Comparison of ENCODE assay signal across 19 mouse cellular contexts in genomic region chr3:147089716-147090115, GRCm38 (mm10).
A peak's percentile ranks its signal among the peaks of the same experiment; 100 is the strongest.
DNase-seq lines count a peak whose midpoint lies in the region; ATAC-seq and TF ChIP-seq lines count a peak whose summit lies in the region.
"Had no signal": no experiment of that assay in that cellular context is flagged by ENCODE, and none has a peak within 500 bp of the region (broad histone marks: within the 10 kb centered on the region; RNA-seq: fewer than 3 reads in every experiment).

No protein-coding gene starts in this region.

- H3K36me3 ChIP-seq in heart, adult 2 months (ENCODE audit: control insufficient read depth, insufficient read depth, low read length), result no peaks in the 10 kb centered on the region
- no peaks in the 10 kb centered on the region for H3K36me3 ChIP-seq in midbrain, embryonic 11.5 days (ENCODE audit: control insufficient read depth, insufficient read depth, low read length)
- H3K36me3 ChIP-seq in midbrain, embryonic 13.5 days, result no peaks in the 10 kb centered on the region
- H3K36me3 ChIP-seq: G1E had no signal

- peak; percentile 64 for DNase-seq in heart, adult 11 months
- no peak for DNase-seq in heart, adult 2 months
- DNase-seq in midbrain, embryonic 11.5 days (ENCODE audit: low spot score, missing footprints), result peak; percentile 60
- DNase-seq: adrenal gland, adult 2 months; adrenal gland, adult 8-10 months; adrenal gland, postnatal 10 days; adrenal gland, postnatal 14 days; adrenal gland, postnatal 25 days; adrenal gland, postnatal 36 days; B cell, adult 2 months; cerebellum, adult 11 months; cerebellum, adult 11-12 months; cerebellum, adult 18-20 months had no signal

- no peak overlapping the region for H3K4me3 ChIP-seq in heart, adult 2 months
- H3K4me3 ChIP-seq in midbrain, embryonic 11.5 days (ENCODE audit: low read depth, low read length), result no peak overlapping the region
- H3K4me3 ChIP-seq in midbrain, embryonic 13.5 days (replicated peaks), result no peak overlapping the region

- H3K4me1 ChIP-seq in heart, adult 2 months (ENCODE audit: control insufficient read depth, insufficient read depth, low read length), result no peaks in the 10 kb centered on the region
- peaks cover under 1% of the 10 kb centered on the region for H3K4me1 ChIP-seq in midbrain, embryonic 11.5 days (ENCODE audit: control insufficient read depth, insufficient read depth, low read length)
- peaks cover 12% of the 10 kb centered on the region for H3K4me1 ChIP-seq in midbrain, embryonic 13.5 days (replicated peaks)

- no peak overlapping the region for H3K27ac ChIP-seq in heart, adult 2 months
- no peak overlapping the region for H3K27ac ChIP-seq in midbrain, embryonic 11.5 days (ENCODE audit: low read depth, low read length)
- H3K27ac ChIP-seq in midbrain, embryonic 13.5 days, result no peak overlapping the region

- WGBS in heart, adult 2 months, result 82% methylated on average over 10 of the region's 10 CpGs
- 79% methylated on average over 10 of the region's 10 CpGs for WGBS in midbrain, embryonic 11.5 days
- 74% methylated on average over 10 of the region's 10 CpGs for WGBS in midbrain, embryonic 13.5 days

- no peaks in the 10 kb centered on the region for H3K27me3 ChIP-seq in heart, adult 2 months (ENCODE audit: control insufficient read depth, insufficient read depth, low read length)
- no peaks in the 10 kb centered on the region for H3K27me3 ChIP-seq in midbrain, embryonic 11.5 days (ENCODE audit: control insufficient read depth, insufficient read depth, low read length)
- peaks cover 6% of the 10 kb centered on the region; the same call in 1 of the 2 replicates for H3K27me3 ChIP-seq in midbrain, embryonic 13.5 days
- H3K27me3 ChIP-seq: CH12.LX had no signal

- TF ChIP-seq POLR2A in heart, adult 2 months (IDR thresholded peaks at IDR 0.05; ENCODE audit: insufficient read depth, low read depth, low read length), result no peak

- TF ChIP-seq EP300 in heart, adult 2 months (IDR thresholded peaks at IDR 0.05; ENCODE audit: insufficient read depth, low read depth, low read length), result no peak

- TF ChIP-seq CTCF in heart, adult 2 months (IDR thresholded peaks at IDR 0.05), result no peak

- H3K79me2 ChIP-seq in heart, adult 2 months (replicated peaks; ENCODE audit: control insufficient read depth, insufficient read depth, low read length), result no peaks in the 10 kb centered on the region

- ATAC-seq in midbrain, embryonic 11.5 days (ENCODE audit: low FRiP score), result no peak
- no peak for ATAC-seq in midbrain, embryonic 13.5 days
- ATAC-seq: activated CD4-positive, CD25-positive, alpha-beta regulatory T cell, adult 4 months; CD4-positive, CD25-positive, alpha-beta regulatory T cell, adult 4 months; Patski had no signal

- intact Hi-C loops in heart, adult 2 months (cut with DNase I), result no loop called here

- H3K4me2 ChIP-seq in midbrain, embryonic 11.5 days, result no peak overlapping the region
- H3K4me2 ChIP-seq in midbrain, embryonic 13.5 days (replicated peaks), result no peak overlapping the region

- H3K9me3 ChIP-seq in midbrain, embryonic 11.5 days (ENCODE audit: control insufficient read depth, low read length), result no peaks in the 10 kb centered on the region
- H3K9me3 ChIP-seq in midbrain, embryonic 13.5 days, result no peaks in the 10 kb centered on the region

- no peak overlapping the region for H3K9ac ChIP-seq in heart, adult 2 months (ENCODE audit: low read depth, low read length)
- no peak overlapping the region for H3K9ac ChIP-seq in midbrain, embryonic 11.5 days (ENCODE audit: low read length)
- no peak overlapping the region for H3K9ac ChIP-seq in midbrain, embryonic 13.5 days (replicated peaks)

Comparison
In these comparisons a context has a peak if more than half of its experiments do, and no peak if none do; other contexts are left out.
1. DNase-seq: peak in heart, adult 11 months (single experiment) and midbrain, embryonic 11.5 days (single experiment); none in heart, adult 2 months (0 of 2).